Mouse (Mus musculus): Measurements from ENCODE around the gene Fam173a. TPM values are rescaled to one million over a fixed set of nuclear protein-coding genes. Genes with fewer than 3 reads are reported as not detected.

Fam173a gene
- polyA plus RNA-seq, 1 experiment from 2014 or later = 82.5 TPM

DNA sequence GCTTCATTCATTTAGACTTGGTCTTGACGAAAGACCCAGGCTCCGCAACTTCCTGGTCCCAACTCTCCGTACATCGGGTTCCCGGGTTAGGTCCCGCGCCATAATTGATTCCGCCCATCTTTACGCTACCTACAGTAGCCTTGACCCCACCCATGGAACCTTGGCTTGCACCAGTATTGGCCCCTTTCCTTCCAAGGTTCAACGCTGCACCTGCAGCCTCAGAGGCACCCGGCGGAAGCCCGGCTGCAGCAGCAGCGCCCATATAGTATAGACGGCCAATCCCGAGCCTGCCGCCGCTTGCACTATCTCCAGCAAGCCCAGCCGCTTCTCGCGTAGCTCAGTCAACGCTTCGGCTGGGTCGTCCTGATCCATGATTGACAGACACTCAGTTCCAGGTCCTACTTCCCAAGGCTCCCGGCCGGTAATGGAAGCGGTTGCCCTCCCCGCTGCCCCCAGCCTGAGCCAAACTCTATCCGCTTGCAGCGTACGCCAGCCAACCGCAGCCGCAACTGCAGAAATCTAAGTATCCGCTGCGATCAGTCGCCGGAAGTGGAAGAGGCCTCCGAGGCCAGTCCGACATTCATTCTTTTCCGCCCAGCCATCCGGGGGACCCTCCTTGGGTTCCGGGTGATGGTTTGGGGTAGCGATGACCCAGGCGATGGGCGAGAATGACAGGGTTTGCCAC is 716 bp downstream of the Fam173a start:
- Histone ChIP-seq H3K9ac (peak overlapping the region; percentile 72), H3K36me3 (peaks cover 14% of the 10 kb centered on the region; the same call in 1 of the 2 replicates), H3K4me2 (replicated peaks) (peak overlapping the region; percentile 86), H3K9me3 (no peaks in the 10 kb centered on the region), H3K4me1 (replicated peaks) (peaks cover 42% of the 10 kb centered on the region), H3K27me3 (replicated peaks) (no peaks in the 10 kb centered on the region), H3K27ac (peak overlapping the region; percentile 95), H3K4me3 (replicated peaks) (peak overlapping the region; percentile 69)
- under 1% methylated on average over 45 of the region's 45 CpGs for WGBS
- ATAC-seq = peak; percentile 78

DNA sequence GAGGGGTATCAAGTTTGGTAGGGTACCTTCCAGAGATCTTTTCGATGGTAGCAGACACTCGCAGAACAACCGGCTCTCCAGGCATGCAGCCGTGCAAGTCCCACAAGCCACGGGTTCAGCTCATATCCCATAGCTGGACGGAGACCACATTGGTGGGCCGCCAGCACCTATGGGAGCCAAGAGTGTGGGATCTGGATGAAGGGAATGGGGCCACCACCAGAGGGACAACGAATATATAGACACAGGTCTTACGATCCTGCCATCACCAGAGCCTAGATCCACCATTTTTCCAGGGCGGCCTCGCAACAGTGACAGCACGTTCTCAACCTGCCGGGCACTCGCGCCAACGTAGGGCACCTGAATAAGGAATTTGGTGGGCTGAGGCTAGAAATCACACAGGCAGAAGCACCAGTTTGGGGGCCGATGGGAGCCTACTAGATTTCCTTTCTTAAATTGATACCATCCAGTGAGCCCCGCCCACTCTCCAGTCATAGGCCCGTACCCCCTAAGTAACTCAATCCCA is 1.3 kb downstream of the Fam173a start:
- ATAC-seq = no peak; the same call in 1 of the 2 replicates
- Histone ChIP-seq H3K9ac (peak overlapping the region; percentile 72), H3K9me3 (no peaks in the 10 kb centered on the region), H3K4me3 (replicated peaks) (peak overlapping the region; percentile 69), H3K4me1 (replicated peaks) (peaks cover 40% of the 10 kb centered on the region), H3K36me3 (peaks cover 14% of the 10 kb centered on the region; the same call in 1 of the 2 replicates), H3K27me3 (replicated peaks) (no peaks in the 10 kb centered on the region), H3K4me2 (replicated peaks) (peak overlapping the region; percentile 86), H3K27ac (peak overlapping the region; percentile 95)
- WGBS = 24% methylated on average over 19 of the region's 19 CpGs

DNA sequence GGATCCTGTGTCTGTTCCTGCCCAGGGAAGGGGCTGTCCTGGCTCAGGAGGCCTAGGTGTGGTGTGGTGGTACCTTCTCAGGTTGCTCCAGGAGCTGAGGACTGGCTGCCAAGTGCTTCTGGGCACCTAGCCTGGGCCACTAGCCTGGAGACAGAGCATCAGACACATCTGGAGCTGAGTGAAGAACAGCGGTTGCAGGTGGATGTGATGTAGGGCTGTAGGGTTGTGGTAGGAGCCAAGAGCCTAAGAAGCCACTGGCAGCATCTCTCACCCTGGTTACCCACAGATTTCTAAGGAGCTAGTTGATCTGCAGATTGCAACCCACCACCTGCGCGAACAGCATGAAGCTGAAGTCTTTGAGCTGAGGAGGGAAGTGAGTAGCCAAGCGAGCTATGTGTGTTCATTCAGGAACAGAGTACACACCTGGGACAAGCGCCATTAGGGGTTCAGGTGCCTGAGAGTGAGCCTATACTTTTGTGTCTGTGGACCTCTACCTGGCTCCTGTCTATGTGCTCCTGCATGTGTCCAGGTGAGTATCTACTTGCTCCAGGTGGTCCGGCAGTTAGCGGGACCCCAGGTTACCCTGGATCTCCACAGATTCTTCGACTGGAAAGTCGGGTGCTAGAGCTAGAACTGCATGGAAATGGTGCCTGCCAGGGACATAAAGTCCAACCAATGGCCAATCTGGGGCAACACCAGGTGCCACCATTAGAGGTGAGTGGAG is 5.8 kb downstream of the Fam173a start:
- peaks cover 28% of the 10 kb centered on the region for H3K4me1 ChIP-seq (replicated peaks)
- no peaks in the 10 kb centered on the region for H3K9me3 ChIP-seq
- 89% methylated on average over 9 of the region's 9 CpGs for WGBS
- H3K27ac ChIP-seq = no peak overlapping the region
- no peaks in the 10 kb centered on the region for H3K27me3 ChIP-seq (replicated peaks)
- ATAC-seq = no peak
- peaks cover 25% of the 10 kb centered on the region for H3K36me3 ChIP-seq
- no peak overlapping the region for H3K4me2 ChIP-seq (replicated peaks)
- no peak overlapping the region for H3K4me3 ChIP-seq (replicated peaks)
- no peak overlapping the region for H3K9ac ChIP-seq

DNA sequence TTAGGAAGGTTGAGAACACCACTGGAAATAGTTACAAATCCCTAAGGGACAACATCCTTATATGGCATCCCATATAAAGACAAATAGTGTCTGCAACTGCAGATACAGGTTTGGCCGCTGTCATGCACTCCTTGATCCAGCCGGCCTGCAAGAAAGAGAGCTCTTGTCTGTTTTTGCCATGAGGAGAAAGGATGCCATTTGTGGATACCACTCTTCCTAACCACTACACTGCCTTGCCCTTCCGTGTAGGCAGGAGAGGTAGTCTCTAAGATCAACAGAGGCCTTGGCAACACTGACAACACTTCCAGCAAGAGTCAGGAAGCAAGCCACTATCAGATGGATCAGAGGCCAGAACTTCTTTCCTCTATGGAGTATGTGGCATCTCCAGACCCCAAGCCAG is 6.4 kb downstream of the Fam173a start, which contains the start of gene Ccdc78:
Gene Ccdc78, plus strand, starts transcription at position 301 of the 400 bp plus-strand sequence.
- Histone ChIP-seq H3K4me3 (replicated peaks) (peak within 1 kb of the TSS; percentile 74), H3K27me3 (replicated peaks) (no peaks in the 10 kb centered on the region), H3K4me2 (replicated peaks) (peak within 1 kb of the TSS; percentile 83), H3K4me1 (replicated peaks) (peaks cover 25% of the 10 kb centered on the region), H3K36me3 (peaks cover 31% of the 10 kb centered on the region), H3K9ac (peak within 1 kb of the TSS; percentile 69), H3K27ac (peak within 1 kb of the TSS; percentile 84; the same call in 1 of the 2 replicates), H3K9me3 (no peaks in the 10 kb centered on the region)
- no peak for ATAC-seq
- 77% methylated on average over 3 of the region's 3 CpGs for WGBS

DNA sequence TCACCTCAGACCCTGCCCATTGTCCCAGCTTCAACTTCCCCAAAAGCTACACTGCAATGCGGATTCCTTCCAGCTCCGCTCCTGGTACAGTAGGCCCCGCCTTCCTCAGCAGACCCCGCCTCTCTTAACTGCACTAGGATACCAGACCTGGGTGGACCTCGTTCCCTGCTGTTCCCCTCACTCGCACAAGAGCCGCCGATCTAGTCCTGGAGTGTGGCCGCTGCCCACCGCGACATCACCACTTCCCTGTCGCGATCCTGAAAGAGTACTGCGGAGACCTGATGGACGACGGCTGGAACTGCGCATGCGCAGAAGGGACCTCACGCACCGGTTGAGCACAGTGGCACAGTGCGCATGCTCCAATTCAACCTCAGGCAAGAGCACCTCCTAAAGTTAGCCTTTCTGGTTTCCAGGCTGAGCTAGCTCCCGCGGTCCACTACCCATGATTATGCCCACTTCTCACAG is 7.4 kb downstream of the Fam173a start, which contains the start of gene Haghl:
Gene Haghl, minus strand, starts transcription at position 393 of the 465 bp plus-strand sequence.
- ATAC-seq = peak; percentile 89
- WGBS = under 1% methylated on average over 23 of the region's 23 CpGs
- H3K4me3 ChIP-seq (replicated peaks) = peak within 1 kb of the TSS; percentile 74
- peak within 1 kb of the TSS; percentile 84 for H3K27ac ChIP-seq
- H3K9ac ChIP-seq = peak within 1 kb of the TSS; percentile 69
- H3K9me3 ChIP-seq = no peaks in the 10 kb centered on the region
- H3K36me3 ChIP-seq = peaks cover 34% of the 10 kb centered on the region
- no peaks in the 10 kb centered on the region for H3K27me3 ChIP-seq (replicated peaks)
- H3K4me1 ChIP-seq (replicated peaks) = peaks cover 18% of the 10 kb centered on the region
- peak within 1 kb of the TSS; percentile 83 for H3K4me2 ChIP-seq (replicated peaks)

DNA sequence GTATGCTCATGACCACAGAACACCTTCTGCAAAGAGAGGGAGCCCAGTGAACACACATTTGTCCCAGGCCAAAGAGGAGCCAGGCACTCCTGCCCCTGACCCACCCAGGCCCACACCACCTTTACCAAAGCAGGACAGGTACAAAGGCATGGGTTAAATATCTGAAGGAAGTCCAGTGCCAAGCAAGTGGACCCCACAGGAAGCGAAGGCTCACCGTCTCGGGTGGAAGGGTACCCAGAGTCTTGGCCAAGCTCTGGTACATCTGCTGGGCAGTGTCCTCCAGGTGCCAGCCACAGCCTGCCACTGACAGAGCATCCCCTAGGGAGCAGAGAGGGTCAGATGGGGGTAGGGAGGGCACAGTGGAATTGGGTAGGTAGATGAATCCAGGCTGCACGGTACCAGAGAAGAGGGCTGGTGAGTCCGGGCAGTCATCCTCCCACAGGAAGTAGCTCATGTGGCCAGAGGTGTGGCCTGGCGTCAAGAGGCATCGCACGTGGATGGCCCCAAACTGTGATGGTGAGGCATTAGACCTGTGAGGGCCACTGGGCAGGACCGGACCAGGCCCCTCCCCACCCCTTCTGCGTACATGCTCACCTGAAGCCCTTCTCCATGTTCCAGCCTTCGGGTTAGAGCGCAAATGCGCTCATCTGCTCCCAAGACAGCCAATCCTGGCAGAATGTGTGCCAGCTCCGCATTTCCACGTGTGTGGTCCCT is 8.7 kb downstream of the Fam173a start:
- Histone ChIP-seq H3K4me3 (replicated peaks) (peak overlapping the region; percentile 74), H3K4me2 (replicated peaks) (peak overlapping the region; percentile 83), H3K9ac (peak overlapping the region; percentile 69), H3K36me3 (peaks cover 32% of the 10 kb centered on the region), H3K4me1 (replicated peaks) (peaks cover 18% of the 10 kb centered on the region), H3K9me3 (no peaks in the 10 kb centered on the region), H3K27me3 (replicated peaks) (no peaks in the 10 kb centered on the region), H3K27ac (no peak overlapping the region)
- ATAC-seq = no peak
- 67% methylated on average over 15 of the region's 15 CpGs for WGBS

DNA sequence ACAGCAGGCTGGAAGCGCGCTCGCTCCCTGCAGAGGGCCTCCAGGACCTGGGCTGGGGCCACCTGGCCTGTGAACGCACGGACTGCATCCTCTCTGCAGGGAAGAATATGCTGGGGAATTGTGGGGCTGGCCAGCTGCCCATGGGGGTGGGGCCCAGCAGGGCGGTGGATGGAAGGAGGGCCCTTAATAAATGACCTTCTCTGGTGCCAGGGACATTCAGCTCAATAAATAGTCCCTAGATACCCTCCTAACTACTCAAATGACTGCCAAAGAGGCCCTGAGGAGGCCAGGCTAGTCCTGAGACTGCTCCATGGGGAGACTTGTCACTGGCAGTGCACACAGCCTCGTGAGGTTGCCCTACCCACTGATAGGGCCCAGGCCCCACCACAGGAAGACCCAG is 9.6 kb downstream of the Fam173a start:
- Histone ChIP-seq H3K36me3 (peaks cover 32% of the 10 kb centered on the region), H3K9ac (peak overlapping the region; percentile 4; the same call in 1 of the 2 replicates), H3K4me3 (replicated peaks) (no peak overlapping the region), H3K27me3 (replicated peaks) (no peaks in the 10 kb centered on the region), H3K4me1 (replicated peaks) (peaks cover 18% of the 10 kb centered on the region), H3K4me2 (replicated peaks) (no peak overlapping the region), H3K27ac (no peak overlapping the region), H3K9me3 (no peaks in the 10 kb centered on the region)
- ATAC-seq = no peak
- WGBS = 75% methylated on average over 7 of the region's 7 CpGs

DNA sequence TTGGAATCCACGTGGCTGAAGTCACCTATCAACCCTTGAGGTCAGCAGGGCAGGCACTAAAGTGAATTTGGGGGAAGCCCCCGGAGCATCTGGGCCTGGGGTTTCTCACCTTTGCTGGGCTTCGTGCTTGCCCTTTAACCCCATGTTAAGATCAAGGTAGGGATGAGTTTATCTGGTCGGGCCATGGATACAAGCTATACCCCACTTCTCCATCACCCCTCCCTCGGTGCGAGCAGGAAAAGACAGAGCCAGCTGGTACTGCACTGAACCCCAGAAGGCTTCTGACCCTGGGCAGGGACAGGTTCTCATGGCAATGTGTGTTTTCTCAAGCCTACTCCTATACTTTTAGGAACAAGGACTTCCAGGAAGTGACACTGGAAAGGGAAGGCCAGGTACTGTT is 11.4 kb downstream of the Fam173a start:
- Histone ChIP-seq H3K27ac (no peak overlapping the region), H3K9ac (no peak overlapping the region), H3K4me1 (replicated peaks) (peaks cover 18% of the 10 kb centered on the region), H3K4me3 (replicated peaks) (no peak overlapping the region), H3K9me3 (no peaks in the 10 kb centered on the region), H3K4me2 (replicated peaks) (no peak overlapping the region), H3K27me3 (replicated peaks) (no peaks in the 10 kb centered on the region), H3K36me3 (peaks cover 28% of the 10 kb centered on the region)
- WGBS = 68% methylated on average over 6 of the region's 6 CpGs
- no peak for ATAC-seq

DNA sequence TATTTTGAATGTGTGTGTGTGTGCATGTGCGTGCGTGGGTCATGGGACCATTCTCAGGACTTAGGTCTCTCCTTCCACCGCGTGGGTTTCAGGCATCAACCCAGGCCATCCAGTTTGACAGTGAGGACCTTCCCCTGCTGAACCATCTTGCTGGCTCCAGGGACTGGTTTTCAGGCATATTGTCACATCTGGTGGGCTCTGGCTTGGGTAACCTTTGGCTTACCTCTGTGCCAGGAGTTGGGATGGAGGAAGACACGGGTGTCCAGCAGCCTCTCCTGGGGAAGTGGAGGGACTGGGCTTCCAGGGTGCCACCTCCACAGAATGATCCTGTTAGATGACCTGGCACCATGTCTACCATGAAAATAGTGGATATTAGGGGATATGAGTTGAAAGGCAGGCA is 14.8 kb downstream of the Fam173a start:
- no peaks in the 10 kb centered on the region for H3K9me3 ChIP-seq
- 95% methylated on average over 5 of the region's 5 CpGs for WGBS
- no peak overlapping the region for H3K9ac ChIP-seq
- H3K4me2 ChIP-seq (replicated peaks) = no peak overlapping the region
- H3K27ac ChIP-seq = no peak overlapping the region
- H3K27me3 ChIP-seq (replicated peaks) = no peaks in the 10 kb centered on the region
- ATAC-seq = no peak
- H3K4me1 ChIP-seq (replicated peaks) = peaks cover 9% of the 10 kb centered on the region
- H3K4me3 ChIP-seq (replicated peaks) = no peak overlapping the region
- peaks cover 22% of the 10 kb centered on the region for H3K36me3 ChIP-seq

DNA sequence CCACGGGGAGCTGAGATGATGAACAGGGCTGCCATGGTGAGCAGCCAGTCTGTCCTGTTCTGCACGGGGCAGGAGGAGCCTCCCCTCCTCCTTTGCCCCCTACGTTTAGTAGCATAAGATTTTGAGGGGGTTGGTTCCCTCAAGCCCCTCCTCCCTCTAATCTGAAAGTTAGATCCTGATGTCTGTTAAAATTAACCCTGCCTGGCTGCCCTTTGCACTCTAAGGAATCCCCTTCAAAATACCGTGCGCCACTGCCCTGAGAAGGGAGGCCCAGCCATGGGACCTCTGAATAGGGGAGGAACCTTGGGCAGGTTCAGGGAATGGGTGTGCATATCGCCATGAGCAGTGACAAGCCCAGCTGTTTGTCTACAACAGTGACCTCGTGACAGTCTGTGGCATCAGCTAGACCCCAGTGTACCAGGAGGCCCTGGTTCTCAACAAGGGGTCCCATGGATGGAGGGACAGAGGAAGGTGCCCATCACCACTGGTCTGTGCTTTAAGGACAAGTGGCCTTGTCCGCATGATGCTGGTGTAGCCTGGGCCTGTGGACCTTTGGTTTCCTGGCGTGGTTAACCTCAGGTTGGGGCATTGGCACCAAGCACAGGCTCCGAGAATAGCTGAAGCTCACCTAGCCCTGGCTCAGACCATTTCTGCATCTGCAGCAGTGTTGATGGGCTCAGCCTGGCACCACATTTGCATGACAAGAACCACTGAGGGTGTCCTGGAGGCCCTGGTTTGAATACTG is 17.2 kb downstream of the Fam173a start:
- Histone ChIP-seq H3K27me3 (replicated peaks) (no peaks in the 10 kb centered on the region), H3K4me2 (replicated peaks) (no peak overlapping the region), H3K9me3 (no peaks in the 10 kb centered on the region), H3K4me1 (replicated peaks) (peaks cover 7% of the 10 kb centered on the region), H3K36me3 (peaks cover 8% of the 10 kb centered on the region; the same call in 1 of the 2 replicates), H3K9ac (no peak overlapping the region), H3K4me3 (replicated peaks) (no peak overlapping the region), H3K27ac (no peak overlapping the region)
- WGBS = 77% methylated on average over 10 of the region's 10 CpGs
- ATAC-seq = no peak

DNA sequence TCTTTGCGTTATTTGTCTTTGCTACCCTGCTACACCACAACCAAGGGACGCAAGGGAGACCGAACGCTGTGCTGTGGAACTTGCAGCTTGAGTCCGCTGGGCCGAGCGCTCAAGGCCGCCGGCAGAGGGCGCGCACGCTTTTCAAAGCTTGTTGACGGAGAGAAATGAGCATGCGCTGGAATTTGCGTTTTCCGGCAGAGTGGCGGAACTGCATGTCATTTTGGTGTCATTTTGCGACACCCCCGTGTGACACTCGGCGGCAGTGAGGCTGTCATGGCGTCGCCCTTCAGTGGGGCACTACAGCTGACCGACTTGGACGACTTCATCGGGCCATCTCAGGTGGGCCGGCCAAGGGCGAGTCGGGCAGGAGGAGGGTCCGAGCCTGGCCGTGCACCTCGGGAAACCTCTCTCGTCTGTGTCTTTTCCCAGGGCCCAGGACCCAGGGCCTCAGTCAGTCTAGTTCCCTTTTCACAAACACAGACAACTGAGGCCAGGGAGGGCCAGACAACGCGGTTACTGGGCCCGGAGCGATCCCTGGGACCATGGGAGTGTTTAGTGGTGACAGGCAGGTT is 19.1 kb downstream of the Fam173a start, which contains the start of gene Narfl:
Gene Narfl, plus strand, starts transcription at position 228 of the 572 bp plus-strand sequence.
- peak within 1 kb of the TSS; percentile 84 for H3K9ac ChIP-seq
- H3K27ac ChIP-seq = no peak within 1 kb of the TSS
- H3K27me3 ChIP-seq (replicated peaks) = no peaks in the 10 kb centered on the region
- WGBS = under 1% methylated on average over 37 of the region's 37 CpGs
- peak within 1 kb of the TSS; percentile 73 for H3K4me2 ChIP-seq (replicated peaks)
- ATAC-seq = peak; percentile 93
- no peaks in the 10 kb centered on the region for H3K9me3 ChIP-seq
- peaks cover 7% of the 10 kb centered on the region for H3K4me1 ChIP-seq (replicated peaks)
- peaks cover 2% of the 10 kb centered on the region; the same call in 1 of the 2 replicates for H3K36me3 ChIP-seq
- H3K4me3 ChIP-seq (replicated peaks) = peak within 1 kb of the TSS; percentile 68
